11 mouse cellular contexts compared by ENCODE assay signal in genomic region chr7:124742086-124742485, GRCm38 (mm10).
DNase-seq lines count a peak whose midpoint lies in the region; ATAC-seq lines count a peak whose summit lies in the region.
"Had no signal": no experiment of that assay in that cellular context is flagged by ENCODE, and none has a peak within 500 bp of the region (broad histone marks: within the 10 kb centered on the region; RNA-seq: fewer than 3 reads in every experiment).

No protein-coding gene starts in this region.

- no peaks in the 10 kb centered on the region for H3K9me3 ChIP-seq in intestine, embryonic 14.5 days (ENCODE audit: control insufficient read depth, low read length)
- H3K9me3 ChIP-seq in intestine, embryonic 16.5 days (ENCODE audit: control insufficient read depth, low read length), result no peaks in the 10 kb centered on the region
- no peaks in the 10 kb centered on the region for H3K9me3 ChIP-seq in embryonic facial prominence, embryonic 14.5 days (ENCODE audit: control insufficient read depth, low read length)
- H3K9me3 ChIP-seq: liver, embryonic 13.5 days had no signal

- no peak overlapping the region for H3K27ac ChIP-seq in intestine, embryonic 14.5 days (ENCODE audit: low read depth)
- H3K27ac ChIP-seq in intestine, embryonic 16.5 days (ENCODE audit: low read length), result no peak overlapping the region
- H3K27ac ChIP-seq in embryonic facial prominence, embryonic 14.5 days (replicated peaks; ENCODE audit: low read depth, low read length), result no peak overlapping the region
- H3K27ac ChIP-seq: liver, embryonic 13.5 days had no signal

- peak; percentile 51 for DNase-seq in intestine, embryonic 14.5 days (ENCODE audit: low spot score)
- DNase-seq in 416B (ENCODE audit: low read depth), result peak; percentile 14
- peak; percentile 36 for DNase-seq in R1 (ENCODE audit: low read depth, low spot score)
- DNase-seq in embryonic facial prominence, embryonic 14.5 days (ENCODE audit: low spot score), result peak; percentile 66
- DNase-seq in spleen, adult 12 weeks (ENCODE audit: low spot score), result no peak
- no peak for DNase-seq in cerebellum, adult 9-10 months
- DNase-seq: cerebellum, postnatal 10 days; heart, adult 11 months; liver, embryonic 13.5 days had no signal

- no peaks in the 10 kb centered on the region for H3K36me3 ChIP-seq in intestine, embryonic 14.5 days (ENCODE audit: control insufficient read depth, insufficient read depth, low read length)
- H3K36me3 ChIP-seq in intestine, embryonic 16.5 days (ENCODE audit: control insufficient read depth, insufficient read depth, low read length), result no peaks in the 10 kb centered on the region
- H3K36me3 ChIP-seq in embryonic facial prominence, embryonic 14.5 days (ENCODE audit: control insufficient read depth, insufficient read depth, low read length), result no peaks in the 10 kb centered on the region
- H3K36me3 ChIP-seq: liver, embryonic 13.5 days had no signal

- no peak for ATAC-seq in intestine, embryonic 14.5 days (replicated peaks; ENCODE audit: low FRiP score, low TSS enrichment, low read depth)
- ATAC-seq in intestine, embryonic 16.5 days, result no peak
- no peak for ATAC-seq in embryonic facial prominence, embryonic 14.5 days (ENCODE audit: low read depth)

- H3K4me3 ChIP-seq in intestine, embryonic 14.5 days (ENCODE audit: low read depth, low read length), result no peak overlapping the region
- H3K4me3 ChIP-seq in intestine, embryonic 16.5 days (ENCODE audit: low read length), result no peak overlapping the region
- no peak overlapping the region for H3K4me3 ChIP-seq in embryonic facial prominence, embryonic 14.5 days (ENCODE audit: low read depth, low read length)
- H3K4me3 ChIP-seq: liver, embryonic 13.5 days; myocyte had no signal

- H3K9ac ChIP-seq in intestine, embryonic 14.5 days (ENCODE audit: low read length), result no peak overlapping the region
- H3K9ac ChIP-seq in intestine, embryonic 16.5 days (ENCODE audit: low read depth, low read length), result no peak overlapping the region
- no peak overlapping the region for H3K9ac ChIP-seq in embryonic facial prominence, embryonic 14.5 days (ENCODE audit: low read depth, low read length)
- H3K9ac ChIP-seq: liver, embryonic 13.5 days had no signal

- H3K4me1 ChIP-seq in intestine, embryonic 14.5 days (replicated peaks; ENCODE audit: control insufficient read depth, insufficient read depth, low read length), result no peaks in the 10 kb centered on the region
- no peaks in the 10 kb centered on the region for H3K4me1 ChIP-seq in intestine, embryonic 16.5 days (ENCODE audit: control insufficient read depth, insufficient read depth, low read length)
- H3K4me1 ChIP-seq in embryonic facial prominence, embryonic 14.5 days (ENCODE audit: control insufficient read depth, insufficient read depth, low read length), result no peaks in the 10 kb centered on the region
- H3K4me1 ChIP-seq: liver, embryonic 13.5 days had no signal

- WGBS in intestine, embryonic 14.5 days, result 12% methylated on average over 2 of the region's 2 CpGs
- 7% methylated on average over 2 of the region's 2 CpGs for WGBS in intestine, embryonic 16.5 days
- 2% methylated on average over 2 of the region's 2 CpGs for WGBS in embryonic facial prominence, embryonic 14.5 days

- no peak overlapping the region for H3K4me2 ChIP-seq in intestine, embryonic 14.5 days (ENCODE audit: low read length)
- H3K4me2 ChIP-seq in intestine, embryonic 16.5 days (ENCODE audit: low read depth, low read length), result no peak overlapping the region
- no peak overlapping the region for H3K4me2 ChIP-seq in embryonic facial prominence, embryonic 14.5 days (ENCODE audit: low read depth, low read length)
- H3K4me2 ChIP-seq: liver, embryonic 13.5 days had no signal

- no peaks in the 10 kb centered on the region for H3K27me3 ChIP-seq in intestine, embryonic 14.5 days (replicated peaks; ENCODE audit: control insufficient read depth, insufficient read depth, low read length)
- no peaks in the 10 kb centered on the region for H3K27me3 ChIP-seq in intestine, embryonic 16.5 days (replicated peaks; ENCODE audit: control insufficient read depth, insufficient read depth, low read length)
- no peaks in the 10 kb centered on the region for H3K27me3 ChIP-seq in embryonic facial prominence, embryonic 14.5 days (replicated peaks; ENCODE audit: control insufficient read depth, insufficient read depth, low read length)
- H3K27me3 ChIP-seq: liver, embryonic 13.5 days had no signal

Comparison
In these comparisons a context has a peak if more than half of its experiments do, and no peak if none do; other contexts are left out.
1. DNase-seq: peak in intestine, embryonic 14.5 days (single experiment), 416B (single experiment), R1 (single experiment) and embryonic facial prominence, embryonic 14.5 days (single experiment); none in spleen, adult 12 weeks (single experiment) and cerebellum, adult 9-10 months (single experiment).